Mouse (Mus musculus): ENCODE measurements at regions not wholly inside any gene's neighbourhood (a gene's known extent, or its start where the extent isn't known, plus 50 kb on each side); places are given as distances from the start of the nearest gene placed in this dataset.

GRCm38 (mm10) chr8:73645582-73645981, 292.2 kb upstream of the Large1 start:
- no peak for ATAC-seq (ENCODE audit: insufficient number of reproducible peaks, low FRiP score, low TSS enrichment)

- ATAC-seq (ENCODE audit: insufficient number of reproducible peaks, low FRiP score, low TSS enrichment), result no peak
Measured at GRCm38 (mm10) chr8:73626798-73627197, 273.5 kb upstream of the Large1 start.

GRCm38 (mm10) chr8:73618946-73619345, 265.6 kb upstream of the Large1 start:
- ATAC-seq (ENCODE audit: insufficient number of reproducible peaks, low FRiP score, low TSS enrichment), result peak; percentile 66; the same call in 1 of the 2 replicates

- ATAC-seq (ENCODE audit: insufficient number of reproducible peaks, low FRiP score, low TSS enrichment), result no peak
Measured at GRCm38 (mm10) chr8:73614631-73615030, 261.3 kb upstream of the Large1 start.

GRCm38 (mm10) chr8:73614106-73614505, 260.8 kb upstream of the Large1 start:
- no peak for ATAC-seq (ENCODE audit: insufficient number of reproducible peaks, low FRiP score, low TSS enrichment)

GRCm38 (mm10) chr8:73611583-73611982, 258.2 kb upstream of the Large1 start:
- no peak for ATAC-seq (ENCODE audit: insufficient number of reproducible peaks, low FRiP score, low TSS enrichment)

- no peak for ATAC-seq (ENCODE audit: insufficient number of reproducible peaks, low FRiP score, low TSS enrichment)
Measured at GRCm38 (mm10) chr8:73570599-73570998, 217.3 kb upstream of the Large1 start.

GRCm38 (mm10) chr8:73569963-73570362, 216.6 kb upstream of the Large1 start:
- ATAC-seq (ENCODE audit: insufficient number of reproducible peaks, low FRiP score, low TSS enrichment), result no peak

Measured in cerebellum, adult (tissue).